Mouse (Mus musculus) liver, adult 2 months (tissue): ENCODE data around the gene Rpl18.

Experiments used
- CTCF ChIP-seq: fragments of 200-500 bp; IDR thresholded peaks from 2 replicates; pipeline ENCODE4 v1.5.1; 2011; ENCODE audit warnings: low read depth, low read length, control low read depth
- POLR2A ChIP-seq: fragments of 200-500 bp; IDR thresholded peaks from 2 replicates; pipeline ENCODE4 v1.6.1; 2011; ENCODE audit warnings: low read length, control low read depth; ENCODE audit not compliant: insufficient read depth; ENCODE audit errors: extremely low read depth

DNA sequence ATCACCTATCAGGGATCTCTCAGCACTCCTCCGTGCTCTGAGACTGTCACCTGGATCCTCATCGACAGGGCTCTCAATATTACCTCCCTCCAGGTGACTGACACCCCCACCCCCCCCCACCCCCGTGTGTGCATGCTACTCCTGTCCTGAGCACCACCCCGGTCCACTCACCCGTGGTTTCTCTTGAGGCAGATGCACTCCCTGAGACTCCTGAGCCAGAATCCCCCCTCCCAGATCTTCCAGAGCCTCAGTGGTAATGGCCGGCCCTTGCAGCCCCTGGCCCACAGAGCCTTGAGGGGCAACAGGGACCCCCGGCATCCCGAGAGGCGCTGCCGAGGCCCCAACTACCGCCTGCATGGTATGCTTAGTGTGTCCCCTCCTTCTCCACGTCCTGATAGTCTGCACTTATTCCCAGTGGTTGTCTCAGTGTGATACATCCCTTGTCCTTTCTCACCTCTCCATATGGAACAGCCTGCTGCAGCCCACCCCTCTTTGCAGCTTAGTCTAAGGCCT is 11.7 kb upstream of the Rpl18 start:
- no peak for TF ChIP-seq CTCF
- no peak for TF ChIP-seq POLR2A
